16 mouse cellular contexts compared by ENCODE assay signal in genomic region chr9:96753921-96754624, GRCm38 (mm10). TPM values are rescaled to one million over a fixed set of nuclear protein-coding genes. Genes with fewer than 3 reads are reported as not detected.
DNase-seq lines count a peak whose midpoint lies in the region; ATAC-seq lines count a peak whose summit lies in the region.
"Had no signal": no experiment of that assay in that cellular context is flagged by ENCODE, and none has a peak within 500 bp of the region (broad histone marks: within the 10 kb centered on the region; RNA-seq: fewer than 3 reads in every experiment).

No protein-coding gene starts in this region.

- H3K9me3 ChIP-seq in forebrain, embryonic 10.5 days, result no peaks in the 10 kb centered on the region
- H3K9me3 ChIP-seq in forebrain, embryonic 16.5 days (ENCODE audit: control insufficient read depth, low read length), result no peaks in the 10 kb centered on the region
- peaks cover 7% of the 10 kb centered on the region; the same call in 1 of the 2 replicates for H3K9me3 ChIP-seq in heart, embryonic 13.5 days
- H3K9me3 ChIP-seq in hindbrain, embryonic 12.5 days (replicated peaks), result no peaks in the 10 kb centered on the region
- H3K9me3 ChIP-seq: lung, embryonic 15.5 days had no signal

- 86% methylated on average over 11 of the region's 11 CpGs for WGBS in forebrain, embryonic 10.5 days
- WGBS in forebrain, embryonic 16.5 days, result 87% methylated on average over 11 of the region's 11 CpGs
- WGBS in heart, embryonic 13.5 days, result 25% methylated on average over 11 of the region's 11 CpGs
- 82% methylated on average over 11 of the region's 11 CpGs for WGBS in hindbrain, embryonic 12.5 days

- H3K9ac ChIP-seq in forebrain, embryonic 16.5 days (replicated peaks; ENCODE audit: low read depth, low read length), result no peak overlapping the region
- 0 out of 2 replicates have a peak overlapping the region, but pooled peaks have one; percentile 6 for H3K9ac ChIP-seq in heart, embryonic 13.5 days
- no peak overlapping the region for H3K9ac ChIP-seq in hindbrain, embryonic 12.5 days
- H3K9ac ChIP-seq: forebrain, postnatal 0 days; limb, embryonic 12.5 days; lung, embryonic 15.5 days had no signal

- H3K36me3 ChIP-seq in forebrain, embryonic 10.5 days (replicated peaks), result no peaks in the 10 kb centered on the region
- no peaks in the 10 kb centered on the region for H3K36me3 ChIP-seq in forebrain, embryonic 16.5 days (ENCODE audit: control insufficient read depth, insufficient read depth)
- peaks cover 17% of the 10 kb centered on the region for H3K36me3 ChIP-seq in heart, embryonic 13.5 days
- H3K36me3 ChIP-seq in hindbrain, embryonic 12.5 days, result no peaks in the 10 kb centered on the region
- H3K36me3 ChIP-seq: limb, embryonic 12.5 days; lung, embryonic 15.5 days had no signal

- DNase-seq in forebrain, embryonic 10.5 days (ENCODE audit: extremely low spot score, low spot score), result no peak
- peak; percentile 13 to 44 for DNase-seq in kidney, postnatal 25 days
- DNase-seq in kidney, postnatal 4 days, result no peak
- peak; percentile 12 for DNase-seq in naive thymus-derived CD4-positive, alpha-beta T cell, adult 2 months (ENCODE audit: low read depth)
- DNase-seq in gastrocnemius, postnatal 36 days, result no peak
- DNase-seq: adrenal gland, postnatal 10 days; forebrain, postnatal 0 days; kidney, adult 18-20 months; layer of hippocampus, adult 9-11 months; midbrain, embryonic 14.5 days; right cerebral cortex, postnatal 14 days had no signal

- H3K4me2 ChIP-seq in forebrain, embryonic 16.5 days (ENCODE audit: low read length), result no peak overlapping the region
- no peak overlapping the region for H3K4me2 ChIP-seq in heart, embryonic 13.5 days
- H3K4me2 ChIP-seq in hindbrain, embryonic 12.5 days (replicated peaks), result no peak overlapping the region
- H3K4me2 ChIP-seq: limb, embryonic 12.5 days; lung, embryonic 15.5 days had no signal

- H3K4me3 ChIP-seq in forebrain, embryonic 10.5 days, result no peak overlapping the region
- no peak overlapping the region for H3K4me3 ChIP-seq in forebrain, embryonic 16.5 days (replicated peaks; ENCODE audit: low read length)
- no peak overlapping the region for H3K4me3 ChIP-seq in heart, embryonic 13.5 days
- H3K4me3 ChIP-seq in hindbrain, embryonic 12.5 days, result no peak overlapping the region
- H3K4me3 ChIP-seq: limb, embryonic 12.5 days; lung, embryonic 15.5 days had no signal

- H3K4me1 ChIP-seq in forebrain, embryonic 10.5 days, result peaks cover 17% of the 10 kb centered on the region
- no peaks in the 10 kb centered on the region; the same call in 1 of the 2 replicates for H3K4me1 ChIP-seq in forebrain, embryonic 16.5 days (replicated peaks; ENCODE audit: control insufficient read depth, insufficient read depth, low read length)
- peaks cover 39% of the 10 kb centered on the region for H3K4me1 ChIP-seq in heart, embryonic 13.5 days
- H3K4me1 ChIP-seq in hindbrain, embryonic 12.5 days, result peaks cover 6% of the 10 kb centered on the region; the same call in 1 of the 2 replicates

- ATAC-seq in forebrain, embryonic 16.5 days, result no peak
- ATAC-seq in heart, embryonic 13.5 days (ENCODE audit: extremely low read depth, insufficient number of reproducible peaks, low FRiP score, low TSS enrichment), result no peak
- no peak for ATAC-seq in hindbrain, embryonic 12.5 days (ENCODE audit: low FRiP score)
- ATAC-seq: forebrain, postnatal 0 days had no signal

- H3K27me3 ChIP-seq in forebrain, embryonic 10.5 days (ENCODE audit: poor library complexity, severe bottlenecking), result 0 out of 2 replicates have a peak, but pooled peaks cover 4% of the 10 kb centered on the region
- H3K27me3 ChIP-seq in forebrain, embryonic 16.5 days (replicated peaks; ENCODE audit: control insufficient read depth, insufficient read depth, low read length), result no peaks in the 10 kb centered on the region
- H3K27me3 ChIP-seq in heart, embryonic 13.5 days (replicated peaks), result no peaks in the 10 kb centered on the region
- no peaks in the 10 kb centered on the region for H3K27me3 ChIP-seq in hindbrain, embryonic 12.5 days
- H3K27me3 ChIP-seq: limb, embryonic 12.5 days; lung, embryonic 15.5 days had no signal

- intact Hi-C loops in gastrocnemius, postnatal 36 days (cut with DNase I), result loop anchor here (2.0 kb wide), 1 partner anchor 79 kb away; no protein-coding TSS in a partner anchor

- peak overlapping the region; percentile 9; the same call in 1 of the 2 replicates for H3K27ac ChIP-seq in forebrain, embryonic 10.5 days
- H3K27ac ChIP-seq in forebrain, embryonic 16.5 days (ENCODE audit: low read length), result no peak overlapping the region
- H3K27ac ChIP-seq in heart, embryonic 13.5 days (replicated peaks), result peak overlapping the region; percentile 89
- H3K27ac ChIP-seq in hindbrain, embryonic 12.5 days, result no peak overlapping the region
- H3K27ac ChIP-seq: limb, embryonic 12.5 days; lung, embryonic 15.5 days had no signal

RNA-seq across cellular contexts. Expression of gene Zbtb38, which starts 1.4 kb away (rescaled TPM):
- polyA plus RNA-seq in forebrain, embryonic 10.5 days (2016; fragmentation: Nextera tagmentation; extraction: Ambion mirVana), result 9.0 and 9.4 TPM in 2 replicates
- polyA plus RNA-seq in forebrain, embryonic 16.5 days (2015; fragmentation: Nextera tagmentation; extraction: Ambion mirVana), result 52.3 and 54.0 TPM in 2 replicates
- polyA plus RNA-seq in heart, embryonic 13.5 days (2015; fragmentation: Nextera tagmentation; extraction: Ambion mirVana), result 27.1 and 31.3 TPM in 2 replicates
- 18.0 and 20.0 TPM in 2 replicates for polyA plus RNA-seq in hindbrain, embryonic 12.5 days (2016; fragmentation: Nextera tagmentation; extraction: Ambion mirVana)
- total RNA-seq in gastrocnemius, postnatal 36 days (2021), result 10 to 100 TPM; 16.7 to 24.2 TPM

Comparison
In these comparisons a context has a peak if more than half of its experiments do, and no peak if none do; other contexts are left out.
1. DNase-seq: peak in kidney, postnatal 25 days (2 of 2) and naive thymus-derived CD4-positive, alpha-beta T cell, adult 2 months (single experiment); none in forebrain, embryonic 10.5 days (single experiment), kidney, postnatal 4 days (0 of 2) and gastrocnemius, postnatal 36 days (0 of 2).
2. H3K27ac ChIP-seq: peak in forebrain, embryonic 10.5 days (single experiment) and heart, embryonic 13.5 days (single experiment); none in forebrain, embryonic 16.5 days (single experiment) and hindbrain, embryonic 12.5 days (single experiment).